Mouse (Mus musculus): Measurements from ENCODE around the gene Pum1.

The Pum1 gene

GRCm38 (mm10) chr4:130735957-130736356 lies 72.8 kb downstream of the Pum1 start:
- DNase-seq (ENCODE audit: low spot score), result no peak

- DNase-seq (ENCODE audit: low spot score), result no peak
Observed at GRCm38 (mm10) chr4:130738527-130738926, 75.4 kb downstream of the Pum1 start.

- DNase-seq (ENCODE audit: low spot score), result no peak
Observed at GRCm38 (mm10) chr4:130744058-130744457, 80.9 kb downstream of the Pum1 start.

GRCm38 (mm10) chr4:130745561-130746306 lies 82.6 kb downstream of the Pum1 start:
- no peak for DNase-seq (ENCODE audit: low spot score)

- no peak for DNase-seq (ENCODE audit: low spot score)
Observed at GRCm38 (mm10) chr4:130749566-130749965, 86.4 kb downstream of the Pum1 start.

GRCm38 (mm10) chr4:130751966-130752365 lies 88.8 kb downstream of the Pum1 start:
- DNase-seq (ENCODE audit: low spot score), result no peak

- DNase-seq (ENCODE audit: low spot score), result no peak
Observed at GRCm38 (mm10) chr4:130752591-130752990, 89.5 kb downstream of the Pum1 start.

GRCm38 (mm10) chr4:130753755-130754154 lies 90.6 kb downstream of the Pum1 start:
- no peak for DNase-seq (ENCODE audit: low spot score)

- no peak for DNase-seq (ENCODE audit: low spot score)
Observed at GRCm38 (mm10) chr4:130754776-130755175, 91.7 kb downstream of the Pum1 start.

GRCm38 (mm10) chr4:130759875-130760274 lies 96.8 kb downstream of the Pum1 start:
- no peak for DNase-seq (ENCODE audit: low spot score)

GRCm38 (mm10) chr4:130761809-130762208 lies 98.7 kb downstream of the Pum1 start:
- DNase-seq (ENCODE audit: low spot score), result no peak

GRCm38 (mm10) chr4:130765399-130766160 lies 102.5 kb downstream of the Pum1 start:
- no peak for DNase-seq (ENCODE audit: low spot score)

GRCm38 (mm10) chr4:130766387-130766786 lies 103.3 kb downstream of the Pum1 start:
- DNase-seq (ENCODE audit: low spot score), result no peak

GRCm38 (mm10) chr4:130766926-130767325 lies 103.8 kb downstream of the Pum1 start:
- DNase-seq (ENCODE audit: low spot score), result no peak

- no peak for DNase-seq (ENCODE audit: low spot score)
Observed at GRCm38 (mm10) chr4:130773899-130774298, 110.8 kb downstream of the Pum1 start.

GRCm38 (mm10) chr4:130774822-130775221 lies 111.7 kb downstream of the Pum1 start:
- DNase-seq (ENCODE audit: low spot score), result no peak

GRCm38 (mm10) chr4:130777647-130778046 lies 114.5 kb downstream of the Pum1 start:
- no peak for DNase-seq (ENCODE audit: low spot score)

GRCm38 (mm10) chr4:130779037-130779436 lies 115.9 kb downstream of the Pum1 start:
- no peak for DNase-seq (ENCODE audit: low spot score)

GRCm38 (mm10) chr4:130782492-130782891 lies 119.4 kb downstream of the Pum1 start:
- DNase-seq (ENCODE audit: low spot score), result no peak

GRCm38 (mm10) chr4:130784755-130785154 lies 121.6 kb downstream of the Pum1 start:
- no peak for DNase-seq (ENCODE audit: low spot score)

GRCm38 (mm10) chr4:130787530-130787929 lies 124.4 kb downstream of the Pum1 start:
- no peak for DNase-seq (ENCODE audit: low spot score)

GRCm38 (mm10) chr4:130790180-130790579 lies 127.1 kb downstream of the Pum1 start:
- peak; percentile 53 for DNase-seq (ENCODE audit: low spot score)

- DNase-seq (ENCODE audit: low spot score), result no peak
Observed at GRCm38 (mm10) chr4:130791811-130792375, 128.8 kb downstream of the Pum1 start.

All from ovary, adult 18-20 months (tissue).